Mouse (Mus musculus) cerebral cortex, adult 2 months (tissue): ENCODE data around the gene Cp.

ENCODE experiments used
- WGBS: fragments of 180-500 bp; shearing (Covaris S2); methylation state at CpG from one replicate; pipeline ENCODE4 v1.1.7; 2018; 5-methylcytosine and 5-hydroxymethylcytosine counted together

Gene Cp

DNA sequence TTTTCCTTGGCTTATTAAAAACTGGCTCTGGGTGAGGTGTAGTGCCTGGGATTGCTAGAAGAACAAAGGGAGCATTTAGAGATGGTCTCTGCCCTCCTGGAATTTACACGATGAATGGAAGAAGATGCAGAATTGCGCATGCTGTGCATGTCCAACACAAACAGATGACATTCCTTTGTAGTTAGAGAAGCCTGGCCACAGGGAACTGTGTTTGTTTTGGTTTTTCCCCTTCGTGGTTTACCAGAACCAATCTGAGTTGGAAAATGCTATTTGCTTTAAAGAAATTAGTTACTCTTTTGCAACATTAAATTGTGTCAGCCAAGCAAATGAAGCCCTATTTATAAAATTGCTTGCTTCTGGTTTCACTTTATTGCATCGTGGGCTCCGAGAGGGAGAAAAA lies at the start of gene Cp:
Gene Cp, plus strand, starts transcription at position 170 of the 400 bp plus-strand sequence.
- WGBS: 17% methylated on average over 5 of the region's 5 CpGs

DNA sequence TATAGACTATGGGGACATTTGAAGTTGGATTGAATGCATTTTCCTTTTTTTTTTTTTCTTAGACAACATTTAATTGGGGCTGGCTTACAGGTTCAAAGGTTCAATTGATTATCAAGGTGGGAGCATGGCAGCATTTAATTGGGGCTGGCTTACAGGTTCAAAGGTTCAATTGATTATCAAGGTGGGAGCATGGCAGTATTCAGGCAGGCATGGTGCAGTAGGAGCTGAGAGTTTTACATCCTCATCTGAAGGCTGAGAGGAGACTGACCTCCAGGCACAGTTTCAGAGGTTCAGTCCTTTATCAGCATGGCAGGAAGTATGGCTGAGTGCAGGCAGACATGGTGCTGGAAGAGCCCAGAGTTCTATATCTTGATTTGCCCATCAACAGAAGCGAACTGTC lies 7.5 kb upstream of the Cp start:
- 96% methylated on average over 1 of the region's 1 CpGs for WGBS

DNA sequence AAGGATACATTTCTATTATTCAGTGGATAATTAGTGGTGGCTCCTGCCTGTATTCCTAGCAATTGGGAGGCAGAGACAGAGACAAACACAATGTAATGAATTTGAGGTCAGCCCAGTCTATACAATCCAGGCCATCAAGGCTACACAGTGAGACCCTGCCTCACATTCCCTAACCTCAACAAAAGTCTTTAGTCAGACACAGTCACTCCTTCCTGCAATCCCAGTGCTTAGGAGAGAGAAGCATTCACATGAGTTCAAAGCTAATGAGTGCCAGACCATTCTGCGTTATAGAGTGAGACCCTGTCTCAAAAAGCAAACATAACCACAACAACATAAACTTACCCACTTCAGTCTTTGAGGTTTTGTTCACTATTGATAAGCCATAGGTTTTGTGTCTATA lies 3.4 kb upstream of the Cp start:
- WGBS: 52% methylated on average over 1 of the region's 1 CpGs

DNA sequence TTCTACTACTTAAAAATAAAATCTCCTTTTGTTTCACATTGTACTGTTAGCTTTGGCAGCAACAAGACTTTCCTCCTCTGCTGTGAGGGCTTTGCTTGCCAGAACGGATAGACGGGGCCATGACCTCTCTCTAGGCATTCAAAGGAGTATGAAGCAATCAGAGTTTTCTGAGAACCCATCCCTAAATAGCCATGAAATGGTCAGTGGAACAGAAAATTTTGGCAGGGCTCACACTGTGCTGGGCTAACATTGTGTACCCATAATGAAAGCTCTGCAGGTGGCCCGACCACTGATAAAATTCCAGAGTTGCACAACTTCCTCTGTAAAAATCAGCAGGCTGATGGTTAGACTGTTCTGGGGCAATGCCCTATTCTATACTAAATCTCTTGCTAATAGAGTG lies 3.0 kb upstream of the Cp start:
- WGBS: 48% methylated on average over 3 of the region's 3 CpGs

DNA sequence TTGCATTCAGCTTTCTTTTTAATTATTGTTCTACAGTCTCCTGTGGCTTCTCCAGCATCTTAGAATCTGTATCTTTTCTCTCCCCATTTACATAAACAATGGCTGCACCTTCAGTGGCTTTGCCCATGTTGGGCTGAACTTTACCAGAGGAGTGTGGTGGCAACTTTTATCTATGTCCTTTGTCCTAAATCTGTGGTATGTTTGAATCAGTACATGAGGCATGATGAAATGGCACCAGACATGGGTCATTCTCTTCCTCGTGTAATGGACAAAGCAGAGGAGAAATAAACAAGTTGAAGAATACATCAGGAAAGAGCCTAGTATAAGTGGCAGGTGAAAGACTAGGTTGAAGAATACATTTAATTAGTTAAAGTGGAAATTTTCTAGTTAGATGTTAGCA lies 2.1 kb downstream of the Cp start:
- WGBS: 72% methylated on average over 1 of the region's 1 CpGs

DNA sequence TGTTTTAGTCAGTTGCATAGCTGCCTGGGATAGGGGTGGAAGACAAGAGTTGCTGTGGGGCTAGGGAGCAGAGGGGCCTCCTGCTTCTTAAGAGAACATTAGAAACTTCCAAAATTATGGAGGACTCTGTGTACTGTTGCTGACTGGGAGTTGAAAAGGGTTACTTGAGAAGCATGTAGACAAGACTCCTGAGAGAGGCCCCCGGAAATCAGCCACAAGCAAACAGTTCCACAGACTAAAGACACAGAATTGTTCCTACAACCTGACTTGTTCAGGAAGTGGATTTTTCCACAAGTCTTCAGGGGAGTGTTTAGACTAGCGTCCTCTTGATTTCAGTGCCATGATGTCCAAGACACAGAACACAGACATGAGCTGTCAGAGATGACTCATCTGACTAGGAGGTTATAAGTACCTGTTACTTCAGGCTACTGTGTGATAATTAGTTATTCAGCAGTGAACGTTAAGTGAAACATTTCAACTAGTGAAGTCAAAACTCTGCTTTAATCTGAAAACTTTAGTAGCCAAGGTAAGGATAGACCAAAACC lies 3.8 kb downstream of the Cp start:
- WGBS: 75% methylated on average over 3 of the region's 3 CpGs

DNA sequence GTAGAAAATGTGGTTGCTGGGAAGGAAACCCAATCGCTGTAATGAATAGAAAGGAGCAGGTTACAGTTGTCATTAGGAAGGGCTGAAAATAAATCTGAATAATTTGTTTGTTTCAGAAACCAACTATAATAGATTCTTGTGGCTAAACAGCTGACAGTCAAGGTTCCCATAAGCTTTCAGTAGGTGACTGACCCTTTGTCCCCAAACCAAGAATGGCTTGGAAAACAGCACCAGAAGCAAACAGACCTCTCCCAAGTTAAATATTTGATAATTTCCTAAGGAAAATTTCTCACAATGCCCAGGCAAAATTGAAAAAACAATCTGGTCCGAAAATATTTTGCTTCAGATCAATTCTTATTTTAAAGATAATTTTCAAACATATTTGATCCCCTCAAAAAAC lies 4.5 kb downstream of the Cp start:
- WGBS: 64% methylated on average over 2 of the region's 2 CpGs

DNA sequence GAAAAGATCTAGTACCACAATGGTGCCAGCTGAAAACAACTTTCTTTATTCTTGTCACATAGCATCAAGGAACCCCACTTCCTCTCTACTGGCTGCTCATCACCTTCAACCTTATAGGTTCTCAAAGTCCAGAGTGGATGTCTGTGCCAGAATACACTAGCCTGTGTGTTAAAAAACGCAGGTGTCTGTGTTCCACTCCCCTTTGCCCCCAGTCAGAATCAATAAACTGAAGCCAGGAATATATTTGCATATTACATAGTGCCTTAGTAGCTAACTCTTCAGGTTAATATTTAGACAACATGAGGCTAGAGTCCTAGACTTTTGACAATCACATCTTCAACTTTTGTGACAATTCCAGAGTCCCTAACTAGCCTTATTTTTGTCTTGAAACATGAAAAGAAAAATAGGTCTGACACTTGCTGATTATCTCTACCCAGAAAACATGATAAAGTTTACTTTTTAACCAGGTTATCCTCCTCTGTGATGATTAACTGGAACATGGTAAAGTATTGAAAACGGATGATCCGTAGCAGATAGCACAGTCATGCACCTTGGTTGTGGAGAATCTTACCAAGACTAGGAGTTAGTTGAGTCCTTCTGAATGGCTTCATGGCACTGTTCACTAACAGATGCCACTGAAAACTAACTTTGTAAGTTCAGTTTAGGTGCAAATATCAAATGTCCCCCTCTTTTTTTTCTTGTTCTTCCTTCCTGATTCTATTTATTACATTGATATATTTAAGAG lies 6.1 kb downstream of the Cp start:
- WGBS: 95% methylated on average over 3 of the region's 3 CpGs

DNA sequence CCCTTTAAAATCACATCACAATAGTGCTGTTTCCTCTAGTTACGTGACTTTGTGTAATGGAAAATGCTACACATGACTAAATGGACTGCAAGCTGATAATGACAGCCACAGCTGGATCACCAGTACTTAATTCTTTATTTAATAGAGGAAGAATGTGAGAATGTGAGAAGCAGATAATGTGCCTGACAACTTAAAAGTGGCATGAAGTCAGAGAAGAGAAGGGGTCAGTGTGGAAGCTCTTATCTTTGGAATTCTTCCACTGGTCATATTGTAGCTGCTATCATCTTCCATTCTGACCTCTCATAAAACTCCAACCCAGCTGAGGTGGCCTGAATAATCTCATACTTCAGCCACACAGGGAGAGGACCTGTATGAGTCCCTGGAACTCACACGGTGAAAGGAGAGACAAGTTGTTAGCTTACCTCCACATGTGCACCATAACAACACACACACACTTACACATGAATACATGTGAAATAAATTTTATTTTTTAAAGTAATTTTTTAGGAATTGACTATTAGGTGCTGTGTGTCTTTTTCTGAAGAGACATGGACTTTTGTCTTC lies 7.9 kb downstream of the Cp start:
- WGBS: 94% methylated on average over 2 of the region's 2 CpGs

DNA sequence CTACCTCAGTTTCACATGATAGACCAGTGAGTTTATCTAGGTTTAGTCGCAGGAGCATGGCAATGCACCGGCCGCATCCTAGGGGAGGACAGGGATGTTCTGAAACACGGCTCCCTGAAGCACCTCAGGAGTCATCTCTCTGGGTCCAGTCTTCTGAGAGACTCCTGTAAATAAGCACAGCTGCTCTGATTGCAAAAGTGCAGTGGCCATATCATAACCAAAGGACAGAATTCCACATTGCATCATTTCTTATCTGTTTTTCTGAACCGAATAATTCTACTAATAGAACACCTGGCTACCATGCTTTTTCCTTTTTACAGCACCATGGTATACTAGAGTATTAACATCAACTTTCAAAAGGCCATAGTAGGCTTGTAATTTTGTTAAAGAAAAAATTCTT lies 8.4 kb downstream of the Cp start:
- 92% methylated on average over 5 of the region's 5 CpGs for WGBS

DNA sequence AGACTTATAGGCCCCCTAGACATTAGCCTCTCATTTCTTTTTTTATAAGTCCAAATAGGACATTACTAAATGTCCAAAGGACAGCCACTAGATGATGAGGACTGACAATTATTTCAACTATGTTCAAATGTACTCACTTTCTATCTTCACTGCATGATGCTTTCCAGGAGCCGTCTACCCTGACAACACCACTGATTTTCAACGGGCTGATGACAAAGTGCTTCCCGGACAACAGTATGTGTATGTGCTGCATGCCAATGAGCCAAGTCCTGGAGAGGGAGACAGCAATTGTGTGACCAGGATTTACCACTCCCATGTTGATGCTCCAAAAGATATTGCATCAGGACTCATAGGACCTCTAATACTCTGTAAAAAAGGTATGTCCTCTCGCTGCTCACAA lies 9.2 kb downstream of the Cp start:
- 79% methylated on average over 4 of the region's 4 CpGs for WGBS

DNA sequence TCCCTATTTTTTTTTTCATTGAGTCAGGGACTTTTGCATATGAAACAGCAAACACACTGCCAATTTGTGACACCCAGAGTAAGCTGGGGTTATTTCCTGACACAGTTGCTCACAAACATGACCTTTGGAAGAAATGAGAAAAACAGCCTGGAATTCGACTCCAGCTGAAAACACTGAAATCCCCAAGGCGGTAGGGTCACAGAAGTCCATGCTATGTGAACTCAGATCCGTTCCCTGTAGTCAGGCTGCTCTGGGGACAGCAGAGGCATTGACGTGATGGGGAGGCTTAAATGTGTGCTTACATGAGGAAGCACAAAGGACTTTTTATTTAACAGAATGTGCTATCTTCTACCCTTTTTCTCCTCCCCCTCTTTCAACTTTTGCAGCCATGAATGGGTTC lies 21.6 kb downstream of the Cp start:
- WGBS: 68% methylated on average over 4 of the region's 4 CpGs

DNA sequence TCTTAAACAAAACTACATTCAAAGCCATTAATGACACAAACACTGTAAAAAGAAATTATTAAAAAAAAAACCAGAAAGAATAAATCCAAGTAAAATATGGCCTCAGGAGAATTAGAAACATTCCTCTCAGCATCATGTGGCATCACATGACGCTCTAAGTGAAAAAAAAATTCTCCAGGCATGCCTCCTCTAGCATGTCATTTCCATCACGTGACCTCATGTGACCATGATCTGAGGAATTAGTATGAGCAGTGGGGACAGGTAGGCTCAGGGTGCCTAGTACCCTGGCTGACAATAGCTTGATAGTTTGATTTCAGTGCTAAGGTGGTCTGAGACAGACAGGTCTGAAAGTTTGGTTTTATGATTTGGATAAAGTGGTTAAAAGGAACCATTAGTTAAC lies 24.3 kb downstream of the Cp start:
- WGBS: 93% methylated on average over 2 of the region's 2 CpGs

DNA sequence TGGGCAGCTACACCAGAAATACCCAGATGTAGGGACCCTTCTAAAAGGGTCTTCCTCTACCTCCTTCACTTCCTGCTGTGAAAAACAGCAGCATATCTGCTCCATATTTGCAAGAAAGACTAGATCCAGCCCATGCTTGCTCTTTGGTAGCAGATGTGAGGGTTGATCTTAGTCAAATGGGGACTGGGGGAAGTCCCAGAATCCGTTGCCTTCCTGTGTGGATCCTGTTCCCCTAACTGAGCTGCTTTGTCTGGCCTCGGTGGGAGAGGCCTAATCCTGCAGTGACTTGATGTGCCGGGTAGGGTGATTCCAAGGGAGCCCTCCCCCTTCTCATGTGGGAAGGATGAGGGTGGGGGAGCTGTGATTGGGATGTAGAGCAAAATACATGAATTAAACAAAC lies 29.3 kb downstream of the Cp start:
- WGBS: 61% methylated on average over 3 of the region's 3 CpGs

DNA sequence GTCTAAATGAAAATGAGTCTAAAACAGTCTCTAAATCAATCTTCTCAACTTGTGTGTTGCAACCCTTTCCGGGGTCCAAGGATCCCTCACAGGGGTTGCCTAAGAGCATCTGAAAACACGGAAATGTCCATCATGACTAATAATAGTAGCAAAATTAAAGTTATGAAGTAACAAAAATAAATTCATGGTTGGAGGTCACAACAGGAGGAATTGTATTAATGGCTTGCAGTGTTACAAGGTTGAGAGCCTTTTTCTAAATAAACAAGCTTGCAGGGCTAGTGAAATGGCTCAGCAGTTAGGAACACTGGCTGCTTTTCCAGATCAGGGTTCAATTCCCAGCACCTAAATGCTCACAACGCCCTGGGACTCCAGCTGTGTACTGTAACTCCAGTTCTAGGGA lies 33.2 kb downstream of the Cp start:
- WGBS: 90% methylated on average over 3 of the region's 3 CpGs

DNA sequence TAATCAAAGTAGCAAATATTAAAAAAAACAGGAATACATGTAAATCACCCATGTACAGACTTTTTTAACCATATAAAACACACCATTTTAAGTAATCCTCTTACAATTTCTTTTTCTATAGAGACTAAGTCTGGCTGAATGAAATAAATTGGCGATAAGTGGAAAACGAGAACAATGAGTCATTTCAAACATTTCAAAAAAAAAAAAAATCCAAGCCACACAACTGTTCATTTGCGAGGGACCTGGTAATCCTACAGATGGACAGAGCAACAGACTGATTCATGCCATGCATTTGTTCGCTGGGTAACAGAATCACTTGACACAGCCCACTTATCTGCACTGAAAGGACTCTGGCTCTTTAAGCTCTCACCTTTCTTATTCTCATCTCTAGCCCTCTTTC lies 35.5 kb downstream of the Cp start:
- WGBS: 71% methylated on average over 4 of the region's 4 CpGs

DNA sequence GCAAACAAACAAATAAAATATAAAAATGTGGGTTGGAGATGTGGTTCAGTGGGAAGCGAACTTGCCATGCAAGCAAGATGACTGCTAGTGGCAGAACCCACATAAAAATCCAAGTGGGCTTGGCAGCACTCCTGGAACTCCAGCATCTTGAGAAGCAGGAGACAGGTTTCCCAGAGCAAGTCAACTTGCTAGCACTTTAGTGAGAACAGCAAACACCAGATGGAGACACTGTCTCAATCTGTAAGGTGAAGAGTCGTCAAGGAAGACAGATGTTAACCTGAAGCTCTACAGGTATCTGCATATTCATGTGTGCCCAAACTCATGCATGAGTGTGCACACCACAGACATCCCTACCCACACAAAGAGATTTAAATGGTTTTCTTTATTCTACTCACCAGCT lies 42.7 kb downstream of the Cp start:
- 52% methylated on average over 2 of the region's 2 CpGs for WGBS

DNA sequence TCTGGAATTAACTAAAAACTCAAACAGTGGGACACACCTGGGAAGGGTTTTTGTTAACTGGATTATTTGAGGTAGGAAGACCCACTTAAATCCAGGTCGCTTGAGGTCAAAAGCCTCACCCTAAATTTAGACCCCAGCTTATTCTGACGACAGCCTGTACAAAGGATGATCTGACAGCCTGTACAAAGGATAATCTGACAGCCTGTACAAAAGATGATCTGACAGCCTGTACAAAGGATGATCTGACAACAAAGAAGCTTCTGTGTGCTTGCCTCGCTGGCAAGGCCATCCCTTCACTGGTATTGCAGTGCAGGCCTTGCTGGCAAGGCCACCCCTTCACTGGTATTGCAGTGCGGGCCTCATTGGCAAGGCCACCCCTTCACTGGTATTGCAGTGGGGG lies 44.0 kb downstream of the Cp start:
- WGBS: 70% methylated on average over 4 of the region's 4 CpGs

DNA sequence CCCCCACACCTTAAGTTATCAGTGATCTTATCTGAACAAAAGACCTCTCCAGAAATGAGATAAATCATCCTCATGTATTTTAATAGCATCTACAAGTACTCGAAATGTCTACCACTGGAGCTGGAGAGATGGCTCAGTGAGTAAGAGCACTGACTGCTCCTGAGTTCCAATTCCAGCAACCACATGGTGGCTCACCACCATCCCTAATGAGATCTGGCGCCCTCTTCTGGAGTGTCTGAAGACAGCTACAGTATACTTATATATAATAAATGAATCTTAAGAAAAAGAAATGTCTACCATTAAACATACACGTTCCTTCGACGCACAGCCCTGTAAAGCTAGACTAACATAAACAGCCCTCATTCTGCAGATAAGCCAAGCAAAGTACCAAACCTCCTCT lies 45.9 kb downstream of the Cp start:
- WGBS: 81% methylated on average over 5 of the region's 5 CpGs

DNA sequence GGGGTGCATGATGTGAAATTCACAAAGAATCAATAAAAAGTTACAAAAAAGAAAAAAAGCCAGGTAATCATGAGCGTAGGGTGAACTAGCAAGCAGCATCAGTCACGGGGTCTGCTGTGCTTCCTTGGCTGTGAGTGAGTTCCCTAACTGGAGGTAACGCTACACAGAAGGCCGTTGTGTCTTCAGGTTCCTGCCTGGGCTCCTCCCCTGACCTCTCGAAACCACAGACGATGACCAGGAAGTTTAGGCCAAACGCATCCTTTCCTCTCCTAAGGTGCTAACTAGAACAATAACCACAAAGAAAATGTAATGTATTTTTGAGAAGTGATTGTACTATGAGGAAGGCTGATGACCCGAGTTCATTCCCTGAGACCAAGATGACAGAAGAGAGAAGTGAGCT lies 47.6 kb downstream of the Cp start:
- 85% methylated on average over 8 of the region's 8 CpGs for WGBS

DNA sequence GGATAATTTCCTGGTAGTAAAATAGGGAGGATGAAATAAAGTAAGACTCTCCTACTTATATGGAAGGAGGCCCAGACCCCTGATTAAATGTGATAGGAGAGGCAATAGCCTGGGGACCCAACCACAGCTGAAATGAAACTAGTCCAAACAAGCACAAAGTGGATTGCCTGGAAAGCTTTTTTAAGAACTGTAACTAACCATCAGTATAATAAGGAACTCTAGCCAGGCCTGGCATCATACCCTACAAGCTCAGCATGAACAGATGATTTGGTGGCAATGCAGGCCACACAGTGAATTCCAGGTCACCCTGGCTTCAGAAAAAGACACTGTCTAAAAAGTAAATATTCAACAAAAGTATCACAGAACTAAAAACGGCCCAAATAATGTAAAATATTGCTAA lies 48.8 kb downstream of the Cp start:
- WGBS: 57% methylated on average over 1 of the region's 1 CpGs

DNA sequence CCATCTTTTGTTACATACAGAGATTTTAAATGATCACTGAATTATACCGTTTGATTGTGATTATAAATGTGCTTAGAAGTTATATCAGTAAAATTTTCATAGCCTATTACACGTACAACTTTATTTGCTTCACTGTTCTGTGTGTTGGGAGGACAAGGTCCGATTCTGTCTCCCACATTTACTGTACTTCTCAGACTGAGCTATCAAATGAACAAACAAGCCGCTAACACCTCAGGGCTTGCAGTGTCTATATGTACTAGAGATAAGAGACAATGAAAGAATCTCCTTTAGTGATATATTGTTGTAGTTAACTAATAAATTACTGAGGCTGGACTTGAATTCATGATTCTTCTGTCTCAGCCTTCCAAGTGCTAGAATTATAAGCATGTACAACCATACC lies 50.4 kb downstream of the Cp start:
- 94% methylated on average over 4 of the region's 4 CpGs for WGBS

DNA sequence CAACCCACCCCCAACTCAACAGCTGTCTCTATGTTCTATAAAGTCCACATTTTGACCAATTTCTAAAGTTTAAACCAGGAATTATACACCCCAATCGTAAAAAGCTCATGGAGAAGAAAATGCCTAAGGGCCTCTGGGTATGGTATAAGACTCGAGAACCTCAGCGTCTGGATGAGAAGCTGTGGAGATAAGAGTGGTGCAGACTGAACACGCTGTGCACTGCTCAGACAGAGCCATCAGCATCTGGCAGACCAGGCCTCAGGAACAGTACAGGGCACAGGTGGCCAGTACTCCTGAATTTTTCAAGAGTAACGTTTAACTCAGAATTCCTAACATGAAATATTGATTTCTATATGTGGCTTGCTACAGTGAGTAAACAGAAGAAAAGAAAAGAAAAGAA lies 50.9 kb downstream of the Cp start:
- 94% methylated on average over 5 of the region's 5 CpGs for WGBS

DNA sequence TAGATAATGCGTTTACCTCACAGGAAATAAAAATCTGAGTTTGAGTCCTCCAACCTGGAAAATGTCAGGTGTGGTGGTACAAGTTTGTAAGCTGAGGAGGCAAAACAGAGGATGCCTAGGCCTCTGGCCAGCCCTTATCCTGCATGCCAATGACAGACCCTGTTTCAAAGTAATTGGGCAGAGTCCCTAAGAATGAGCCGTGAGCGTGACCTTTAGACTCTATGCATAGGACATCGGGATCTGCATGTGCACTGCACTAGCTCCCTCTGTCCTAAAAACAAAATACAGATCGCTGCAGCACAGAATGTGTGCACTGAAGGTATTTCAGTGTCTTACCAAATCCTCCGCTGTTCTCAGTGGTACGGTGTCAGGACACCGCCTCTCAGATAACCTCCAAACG lies 53.6 kb downstream of the Cp start:
- 84% methylated on average over 9 of the region's 9 CpGs for WGBS
